11 mouse cellular contexts compared by ENCODE assay signal in genomic region chr1:176818763-176819162, GRCm38 (mm10). TPM values are rescaled to one million over a fixed set of nuclear protein-coding genes. Genes with fewer than 3 reads are reported as not detected.
A peak's percentile ranks its signal among the peaks of the same experiment; 100 is the strongest.
DNase-seq lines count a peak whose midpoint lies in the region; ATAC-seq lines count a peak whose summit lies in the region.
"Had no signal": no experiment of that assay in that cellular context is flagged by ENCODE, and none has a peak within 500 bp of the region (broad histone marks: within the 10 kb centered on the region; RNA-seq: fewer than 3 reads in every experiment).

No protein-coding gene starts in this region.

- H3K27me3 ChIP-seq in intestine, embryonic 16.5 days (replicated peaks; ENCODE audit: control insufficient read depth, insufficient read depth, low read length), result no peaks in the 10 kb centered on the region
- H3K27me3 ChIP-seq in megakaryocyte, embryonic 14.5 days (replicated peaks), result no peaks in the 10 kb centered on the region
- no peaks in the 10 kb centered on the region for H3K27me3 ChIP-seq in midbrain, embryonic 15.5 days (replicated peaks)

- DNase-seq in kidney, adult 8-10 months, result peak; percentile 42 to 70
- no peak for DNase-seq in kidney, postnatal 4 days
- DNase-seq in left cerebral cortex, postnatal 4 days, result no peak
- DNase-seq: thymus, postnatal 14 days had no signal

- H3K9ac ChIP-seq in intestine, embryonic 16.5 days (ENCODE audit: low read depth, low read length), result 0 out of 2 replicates have a peak overlapping the region, but pooled peaks have one; percentile 14
- H3K9ac ChIP-seq in midbrain, embryonic 15.5 days, result no peak overlapping the region
- H3K9ac ChIP-seq: hindbrain, embryonic 14.5 days had no signal

- H3K9me3 ChIP-seq in intestine, embryonic 16.5 days (ENCODE audit: control insufficient read depth, low read length), result no peaks in the 10 kb centered on the region
- no peaks in the 10 kb centered on the region for H3K9me3 ChIP-seq in megakaryocyte, embryonic 14.5 days
- H3K9me3 ChIP-seq in midbrain, embryonic 15.5 days, result no peaks in the 10 kb centered on the region

- no peak for ATAC-seq in intestine, embryonic 16.5 days
- no peak for ATAC-seq in activated CD4-positive, CD25-positive, alpha-beta regulatory T cell, adult 4 months
- no peak for ATAC-seq in midbrain, embryonic 15.5 days (replicated peaks)
- ATAC-seq: midbrain, embryonic 16.5 days had no signal

- H3K36me3 ChIP-seq in intestine, embryonic 16.5 days (ENCODE audit: control insufficient read depth, insufficient read depth, low read length), result no peaks in the 10 kb centered on the region
- H3K36me3 ChIP-seq in megakaryocyte, embryonic 14.5 days (replicated peaks; ENCODE audit: low read length), result peaks cover 33% of the 10 kb centered on the region
- H3K36me3 ChIP-seq in midbrain, embryonic 15.5 days (replicated peaks), result no peaks in the 10 kb centered on the region

- peaks cover 7% of the 10 kb centered on the region for H3K4me1 ChIP-seq in brown adipose tissue, adult 24 weeks (ENCODE audit: control insufficient read depth, insufficient read depth, insufficient read length, low read length)
- H3K4me1 ChIP-seq in intestine, embryonic 16.5 days (ENCODE audit: control insufficient read depth, insufficient read depth, low read length), result peaks cover 15% of the 10 kb centered on the region
- peaks cover 88% of the 10 kb centered on the region for H3K4me1 ChIP-seq in megakaryocyte, embryonic 14.5 days
- H3K4me1 ChIP-seq in midbrain, embryonic 15.5 days, result peaks cover 18% of the 10 kb centered on the region

- intact Hi-C loops in left cerebral cortex, postnatal 4 days (cut with DNase I), result no loop called here

- H3K27ac ChIP-seq in brown adipose tissue, adult 24 weeks (replicated peaks; ENCODE audit: low read depth, low read length), result peak overlapping the region; percentile 96
- 0 out of 2 replicates have a peak overlapping the region, but pooled peaks have one; percentile 7 for H3K27ac ChIP-seq in intestine, embryonic 16.5 days (ENCODE audit: low read length)
- H3K27ac ChIP-seq in midbrain, embryonic 15.5 days, result no peak overlapping the region
- H3K27ac ChIP-seq: hindbrain, embryonic 14.5 days had no signal

- 0 out of 2 replicates have a peak overlapping the region, but pooled peaks have one; percentile 17 for H3K4me3 ChIP-seq in brown adipose tissue, adult 24 weeks (ENCODE audit: insufficient read depth, low read depth, low read length)
- H3K4me3 ChIP-seq in intestine, embryonic 16.5 days (ENCODE audit: low read length), result no peak overlapping the region
- H3K4me3 ChIP-seq in megakaryocyte, embryonic 14.5 days (replicated peaks), result peak overlapping the region; percentile 82
- H3K4me3 ChIP-seq in midbrain, embryonic 15.5 days, result no peak overlapping the region

- 37% methylated on average over 6 of the region's 6 CpGs for WGBS in intestine, embryonic 16.5 days
- 84% methylated on average over 6 of the region's 6 CpGs for WGBS in midbrain, embryonic 15.5 days

- no peak overlapping the region for H3K4me2 ChIP-seq in intestine, embryonic 16.5 days (ENCODE audit: low read depth, low read length)
- no peak overlapping the region for H3K4me2 ChIP-seq in midbrain, embryonic 15.5 days
- H3K4me2 ChIP-seq: hindbrain, embryonic 14.5 days had no signal

RNA-seq across cellular contexts. Expression of gene Sdccag8, which starts 4.3 kb away (rescaled TPM):
- 4.2 and 7.5 TPM in 2 replicates for polyA plus RNA-seq in brown adipose tissue, adult 24 weeks (2012; ENCODE audit: insufficient read depth, insufficient read length, missing spikeins)
- polyA plus RNA-seq in intestine, embryonic 16.5 days (2015; fragmentation: Nextera tagmentation; extraction: Ambion mirVana), result 30.3 and 33.3 TPM in 2 replicates
- polyA plus RNA-seq in megakaryocyte, embryonic 14.5 days (2012; ENCODE audit: insufficient read depth, low replicate concordance), result 2.0 and 3.0 TPM in 2 replicates
- polyA plus RNA-seq in activated CD4-positive, CD25-positive, alpha-beta regulatory T cell, adult 4 months (2017; shearing (Covaris generic)), result 10 to 100 TPM; 22.7 to 23.9 TPM
- polyA plus RNA-seq in midbrain, embryonic 15.5 days (2015; fragmentation: Nextera tagmentation; extraction: Ambion mirVana), result 27.8 and 28.2 TPM in 2 replicates
- total RNA-seq in left cerebral cortex, postnatal 4 days (2021), result 10 to 100 TPM; 11.9 to 13.4 TPM

RNA-seq across cellular contexts. Expression of gene Cep170, which starts 4.9 kb away (rescaled TPM):
- polyA plus RNA-seq in brown adipose tissue, adult 24 weeks (2012; ENCODE audit: insufficient read depth, insufficient read length, missing spikeins), result 13.2 and 15.1 TPM in 2 replicates
- 8.6 and 9.7 TPM in 2 replicates for polyA plus RNA-seq in intestine, embryonic 16.5 days (2015; fragmentation: Nextera tagmentation; extraction: Ambion mirVana)
- 1.7 and 3.1 TPM in 2 replicates for polyA plus RNA-seq in megakaryocyte, embryonic 14.5 days (2012; ENCODE audit: insufficient read depth, low replicate concordance)
- 10 to 100 TPM; 12.5 to 16.1 TPM for polyA plus RNA-seq in activated CD4-positive, CD25-positive, alpha-beta regulatory T cell, adult 4 months (2017; shearing (Covaris generic))
- 133 and 138 TPM in 2 replicates for polyA plus RNA-seq in midbrain, embryonic 15.5 days (2015; fragmentation: Nextera tagmentation; extraction: Ambion mirVana)
- total RNA-seq in left cerebral cortex, postnatal 4 days (2021), result 100 to 1,000 TPM; 334 to 375 TPM

Comparison
In these comparisons a context has a peak if more than half of its experiments do, and no peak if none do; other contexts are left out.
1. DNase-seq: peak in kidney, adult 8-10 months (2 of 2); none in kidney, postnatal 4 days (0 of 2) and left cerebral cortex, postnatal 4 days (single experiment).
2. H3K4me3 ChIP-seq: peak in brown adipose tissue, adult 24 weeks (single experiment) and megakaryocyte, embryonic 14.5 days (single experiment); none in intestine, embryonic 16.5 days (single experiment) and midbrain, embryonic 15.5 days (single experiment).